Mouse (Mus musculus) ovary, adult 18-20 months (tissue): ENCODE data around the gene Gdi1.

Source experiments
- DNase-seq: peaks from one replicate; pipeline ENCODE4 v3.0.0; 2022; ENCODE audit warnings: low spot score, mixed read lengths

Gdi1 gene

GRCm38 (mm10) chrX:74304867-74305700 lies at the start of gene Gdi1:
Gene Gdi1, plus strand, starts transcription at chrX:74304998.
- DNase-seq, result peak; percentile 35

DNA sequence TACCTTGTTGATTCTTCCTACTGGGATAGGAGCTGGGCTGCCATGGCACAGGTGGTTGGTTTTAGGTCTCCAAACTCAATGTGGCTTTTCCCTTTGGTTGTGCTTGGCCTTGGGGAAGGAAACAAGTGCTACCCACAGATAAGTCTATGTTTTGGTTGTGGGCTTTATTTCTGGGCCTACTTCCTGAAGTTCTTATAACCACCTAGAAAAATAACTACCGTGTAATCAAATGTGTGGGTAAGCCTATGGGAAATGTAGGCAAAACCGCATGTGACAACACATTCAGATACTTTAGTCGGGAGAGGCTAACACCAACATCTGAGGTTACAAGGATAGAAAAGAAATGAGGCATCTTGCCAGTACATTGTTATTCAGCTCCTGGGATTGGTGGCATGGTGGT lies 47.1 kb upstream of the Gdi1 start:
- no peak for DNase-seq

GRCm38 (mm10) chrX:74269736-74270061 lies 35.1 kb upstream of the Gdi1 start:
- DNase-seq, result no peak

DNA sequence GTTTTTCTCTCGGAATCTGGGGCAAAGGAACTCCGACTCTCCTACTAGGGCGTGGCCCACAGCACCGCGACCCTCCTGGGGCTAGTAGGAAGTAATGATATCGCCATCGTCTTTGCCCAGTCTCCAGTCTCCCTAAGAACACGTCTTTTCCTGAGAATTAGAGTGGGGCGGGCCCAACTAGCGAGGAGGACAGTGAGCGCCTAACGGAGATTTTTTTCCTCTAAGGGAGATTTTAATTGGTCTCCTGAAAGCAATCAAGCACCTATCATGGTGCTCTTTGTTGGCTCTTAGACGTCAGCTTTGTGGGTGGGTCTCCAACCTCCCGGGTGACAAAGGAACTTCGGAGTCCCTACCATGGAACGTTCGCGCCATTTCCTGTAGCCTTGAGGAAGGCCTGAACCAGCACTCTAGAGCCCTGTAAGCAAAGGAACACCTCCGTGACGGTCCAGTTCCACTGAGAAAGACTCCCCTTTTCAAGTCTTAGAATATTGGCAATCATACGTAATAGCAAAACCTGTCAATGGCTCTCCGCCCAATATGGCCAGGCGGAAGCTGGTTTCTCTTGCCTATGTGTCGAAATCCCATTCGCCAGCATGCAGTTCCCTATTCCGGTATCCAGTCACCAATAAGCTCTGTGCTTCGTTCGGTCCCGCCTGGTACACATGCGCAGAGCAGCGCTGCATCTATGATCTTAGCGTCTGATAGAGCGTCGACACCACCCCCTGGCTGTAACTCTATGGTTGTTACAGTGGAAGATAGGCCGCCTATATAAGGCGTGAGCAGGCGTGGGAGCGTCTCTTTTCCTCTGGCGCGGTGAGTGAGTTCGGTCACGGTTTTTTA lies 34.5 kb upstream of the Gdi1 start, which contains the start of gene Rpl10:
Gene Rpl10 (plus strand): TSS at position 751 of the 840 bp plus-strand sequence.
- peak; percentile 93 for DNase-seq

DNA sequence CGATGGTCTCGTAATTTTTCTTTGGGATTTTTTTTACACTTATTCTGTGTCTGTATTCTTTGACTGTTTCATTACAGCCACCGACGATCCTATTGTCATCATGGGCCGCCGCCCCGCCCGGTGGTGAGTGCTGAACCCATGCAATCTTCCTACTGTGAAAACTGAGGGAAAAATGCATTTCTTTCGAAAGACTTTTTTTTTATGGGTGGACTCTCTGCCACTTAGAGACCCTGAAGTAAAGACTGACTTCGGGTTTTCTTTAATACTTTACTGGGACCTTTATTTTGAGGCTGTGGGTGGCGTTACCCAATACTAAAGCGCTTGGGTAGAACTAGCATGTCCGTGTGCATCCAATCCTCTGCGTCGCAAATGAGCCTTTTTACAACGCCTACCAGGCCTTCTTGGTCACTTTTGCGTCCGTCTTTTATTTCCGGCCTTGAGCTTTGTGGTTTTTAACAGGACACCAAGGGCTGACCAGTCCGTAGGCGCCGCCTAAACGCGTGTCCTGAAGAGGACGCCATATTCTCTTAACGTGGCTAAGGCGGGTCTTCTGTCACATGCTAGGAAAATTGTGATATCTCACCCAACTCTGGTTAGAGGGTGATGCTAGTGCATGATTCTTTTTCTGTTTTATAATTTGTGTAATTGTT lies 33.8 kb upstream of the Gdi1 start:
- no peak for DNase-seq

GRCm38 (mm10) chrX:74273422-74274322 lies 31.1 kb upstream of the Gdi1 start:
- no peak for DNase-seq

DNA sequence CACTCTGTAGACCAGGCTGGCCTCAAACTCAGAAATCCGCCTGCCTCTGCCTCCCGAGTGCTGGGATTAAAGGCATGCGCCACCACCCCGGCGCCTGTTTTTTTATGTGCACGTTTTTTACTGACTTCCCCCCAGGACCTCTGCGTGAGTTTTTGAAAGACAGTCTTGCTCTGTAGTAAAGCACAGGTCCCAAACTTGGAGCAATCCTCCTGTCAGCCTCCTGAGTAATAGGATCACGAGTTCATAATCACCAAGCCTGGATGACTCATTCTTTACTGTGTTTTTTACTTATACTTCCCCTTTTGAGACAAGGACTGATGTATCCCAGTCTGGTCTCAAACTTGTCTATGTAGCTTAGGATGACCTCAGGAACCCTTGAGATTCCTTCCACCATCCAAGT lies 26.9 kb upstream of the Gdi1 start:
- no peak for DNase-seq

- no peak for DNase-seq
These were observed 23.6 kb upstream of the Gdi1 start for GRCm38 (mm10) chrX:74281041-74281731.

GRCm38 (mm10) chrX:74281732-74282394 lies 22.9 kb upstream of the Gdi1 start, which contains the start of the genes Taz and Dnase1l1:
Gene Taz, plus strand, starts transcription at chrX:74281912.
Gene Dnase1l1, minus strand, starts transcription at chrX:74282337.
- DNase-seq, result peak; percentile 89

GRCm38 (mm10) chrX:74282395-74283091 lies 22.3 kb upstream of the Gdi1 start:
- DNase-seq, result peak; percentile 80

- no peak for DNase-seq
These were observed 21.7 kb upstream of the Gdi1 start for GRCm38 (mm10) chrX:74283092-74283437.

DNA sequence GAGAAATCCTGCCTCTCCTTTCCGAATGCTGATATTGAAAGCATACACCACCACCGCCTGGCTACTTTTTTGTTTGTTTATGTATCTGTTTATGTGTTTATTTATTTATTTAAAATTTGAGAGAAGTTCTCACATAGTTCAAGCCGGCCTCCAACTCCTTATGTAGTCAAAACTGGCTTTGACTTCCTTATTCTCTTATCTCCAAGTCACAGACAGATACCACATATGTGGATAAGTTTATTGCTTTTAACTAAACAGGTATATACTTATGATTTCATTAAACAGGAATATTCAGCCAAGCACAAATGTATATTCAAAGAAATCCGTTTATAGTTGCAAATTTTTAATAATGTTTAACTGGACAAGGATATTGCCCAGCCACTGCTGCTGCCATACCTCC lies 11.4 kb upstream of the Gdi1 start:
- DNase-seq, result no peak

- peak; percentile 91 for DNase-seq
These were observed 8.0 kb upstream of the Gdi1 start, which contains the start of gene Atp6ap1 for GRCm38 (mm10) chrX:74296538-74297448. Gene Atp6ap1, plus strand, starts transcription at chrX:74297097.

GRCm38 (mm10) chrX:74298348-74298747 lies 6.5 kb upstream of the Gdi1 start:
- DNase-seq, result no peak

GRCm38 (mm10) chrX:74299721-74300120 lies 5.1 kb upstream of the Gdi1 start:
- DNase-seq, result no peak

GRCm38 (mm10) chrX:74312540-74313464 lies 8.0 kb downstream of the Gdi1 start, which contains the start of gene Fam50a:
Gene Fam50a, plus strand, starts transcription at chrX:74313033.
- DNase-seq, result peak; percentile 78

GRCm38 (mm10) chrX:74328725-74329161 lies 23.9 kb downstream of the Gdi1 start, which contains the start of gene Plxna3:
Gene Plxna3, plus strand, starts transcription at chrX:74329066.
- DNase-seq, result peak; percentile 59
